ENCODE assay signal across 12 mouse cellular contexts in genomic region chr11:78745475-78745874, GRCm38 (mm10). TPM values are rescaled to one million over a fixed set of nuclear protein-coding genes. Genes with fewer than 3 reads are reported as not detected.
DNase-seq lines count a peak whose midpoint lies in the region; ATAC-seq and TF ChIP-seq lines count a peak whose summit lies in the region.
"Had no signal": no experiment of that assay in that cellular context is flagged by ENCODE, and none has a peak within 500 bp of the region (broad histone marks: within the 10 kb centered on the region; RNA-seq: fewer than 3 reads in every experiment).

No protein-coding gene starts in this region.

- WGBS in kidney, adult 2 months = 51% methylated on average over 4 of the region's 4 CpGs
- 46% methylated on average over 4 of the region's 4 CpGs for WGBS in kidney, embryonic 15.5 days

- H3K27me3 ChIP-seq in kidney, adult 2 months (replicated peaks; ENCODE audit: control insufficient read depth, insufficient read depth, low read length) = no peaks in the 10 kb centered on the region
- no peaks in the 10 kb centered on the region for H3K27me3 ChIP-seq in kidney, embryonic 15.5 days
- H3K27me3 ChIP-seq: lung, embryonic 15.5 days; Patski had no signal

- ATAC-seq in kidney, embryonic 15.5 days (replicated peaks; ENCODE audit: low FRiP score) = no peak
- ATAC-seq: hindbrain, embryonic 16.5 days; Patski had no signal

- H3K36me3 ChIP-seq in kidney, adult 2 months (ENCODE audit: control insufficient read depth, insufficient read depth, low read length) = no peaks in the 10 kb centered on the region
- H3K36me3 ChIP-seq in kidney, embryonic 15.5 days = peaks cover 18% of the 10 kb centered on the region

- H3K4me2 ChIP-seq in kidney, embryonic 15.5 days = no peak overlapping the region
- H3K4me2 ChIP-seq: lung, embryonic 15.5 days had no signal

- peak; percentile 18 for DNase-seq in kidney, adult 2 months
- DNase-seq in adrenal gland, adult (ENCODE audit: inconsistent age in 2 of 2, low spot score in 1 of 2) = peak; percentile 62 to 88
- peak; percentile 6 to 19 for DNase-seq in heart, adult 9 months (ENCODE audit: low spot score in 2 of 2)
- peak; percentile 25 to 50 for DNase-seq in kidney, postnatal 4 days
- DNase-seq in frontal cortex, adult 2 months (ENCODE audit: extremely low spot score in 1 of 2, low spot score in 1 of 2) = no peak
- no peak for DNase-seq in ovary, postnatal 36 days (ENCODE audit: low spot score)
- no peak for DNase-seq in left cerebral cortex, adult 11 months (ENCODE audit: low spot score)
- DNase-seq: cerebellum, postnatal 25 days had no signal

- no peak for TF ChIP-seq POLR2A in kidney, adult 2 months (IDR thresholded peaks at IDR 0.05; ENCODE audit: low read depth, low read length)

- no peak for TF ChIP-seq CTCF in kidney, adult 2 months (conservative IDR thresholded peaks at IDR 0.05; ENCODE audit: insufficient read depth, insufficient read length, low read depth, low read length)

- no peak overlapping the region for H3K27ac ChIP-seq in kidney, adult 2 months (ENCODE audit: insufficient read depth, low read depth, low read length)
- H3K27ac ChIP-seq in kidney, embryonic 15.5 days = no peak overlapping the region
- H3K27ac ChIP-seq: lung, embryonic 15.5 days had no signal

- H3K9me3 ChIP-seq in kidney, embryonic 15.5 days (replicated peaks) = no peaks in the 10 kb centered on the region
- H3K9me3 ChIP-seq: lung, embryonic 15.5 days had no signal

- no peak overlapping the region for H3K9ac ChIP-seq in kidney, embryonic 15.5 days
- H3K9ac ChIP-seq: lung, embryonic 15.5 days had no signal

- no peaks in the 10 kb centered on the region for H3K4me1 ChIP-seq in kidney, adult 2 months (ENCODE audit: control insufficient read depth, insufficient read depth, low read length)
- H3K4me1 ChIP-seq in kidney, embryonic 15.5 days = peaks cover 1% of the 10 kb centered on the region

- H3K4me3 ChIP-seq in kidney, adult 2 months (ENCODE audit: insufficient read depth, low read depth, low read length) = no peak overlapping the region
- no peak overlapping the region for H3K4me3 ChIP-seq in kidney, embryonic 15.5 days (replicated peaks)
- H3K4me3 ChIP-seq: lung, embryonic 15.5 days had no signal

RNA-seq across cellular contexts. Expression of gene Ccnq, which starts 6.1 kb away (rescaled TPM):
- polyA plus RNA-seq in kidney, adult 2 months (2012; rRNA removed) = 56.9 and 60.1 TPM in 2 replicates
- 41.8 and 45.7 TPM in 2 replicates for polyA plus RNA-seq in kidney, embryonic 15.5 days (2015; fragmentation: Nextera tagmentation; extraction: Ambion mirVana)
- polyA plus RNA-seq in frontal cortex, adult 2 months (2012; rRNA removed) = 28.8 and 34.8 TPM in 2 replicates

RNA-seq across cellular contexts. Expression of gene Nlk, which starts 48.3 kb away (rescaled TPM):
- polyA plus RNA-seq in kidney, adult 2 months (2012; rRNA removed) = 11.7 and 12.1 TPM in 2 replicates
- 15.5 and 17.4 TPM in 2 replicates for polyA plus RNA-seq in kidney, embryonic 15.5 days (2015; fragmentation: Nextera tagmentation; extraction: Ambion mirVana)
- 55.9 and 58.6 TPM in 2 replicates for polyA plus RNA-seq in frontal cortex, adult 2 months (2012; rRNA removed)

Comparison
In these comparisons a context has a peak if more than half of its experiments do, and no peak if none do; other contexts are left out.
1. DNase-seq: peak in kidney, adult 2 months (single experiment), adrenal gland, adult (2 of 2), heart, adult 9 months (2 of 2) and kidney, postnatal 4 days (2 of 2); none in frontal cortex, adult 2 months (0 of 2), ovary, postnatal 36 days (single experiment) and left cerebral cortex, adult 11 months (single experiment).